Mouse (Mus musculus) liver, postnatal 0 days (tissue): ENCODE measurements around the gene 1700024P04Rik. TPM values are rescaled to one million over a fixed set of nuclear protein-coding genes. Genes with fewer than 3 reads are reported as not detected.

Experiments used
- ATAC-seq: fragments of 200-750 bp; cut with Nextera tagmentation; 2 replicates; pipeline ENCODE4 v1.8.0; 2017; ENCODE audit warnings: mild to moderate bottlenecking, moderate library complexity
- DNase-seq: peaks from one replicate; pipeline ENCODE4 v3.0.0-alpha.2; 2016
- H3K27ac ChIP-seq: fragments of 300-500 bp; sonication (generic); 2 replicates; pipeline ENCODE4 v1.5.1; 2014; ENCODE audit warnings: antibody characterized with exemption, moderate library complexity, mild to moderate bottlenecking, low read depth
- H3K27me3 ChIP-seq: fragments of 300-500 bp; sonication (generic); 2 replicates; pipeline ENCODE4 v1.6.1; 2014; ENCODE audit warnings: low read length, control low read depth, mixed read lengths; ENCODE audit not compliant: insufficient read depth
- H3K36me3 ChIP-seq: fragments of 300-500 bp; sonication (generic); replicated peaks from 2 replicates; pipeline ENCODE4 v1.6.1; 2014; ENCODE audit warnings: mild to moderate bottlenecking, control low read depth, low read length, moderate library complexity, mixed read lengths; ENCODE audit not compliant: insufficient read depth
- H3K4me1 ChIP-seq: fragments of 300-500 bp; sonication (generic); 2 replicates; pipeline ENCODE4 v1.6.1; 2014; ENCODE audit warnings: antibody characterized with exemption, mild to moderate bottlenecking, control low read depth; ENCODE audit not compliant: insufficient read depth
- H3K4me2 ChIP-seq: fragments of 300-500 bp; sonication (generic); 2 replicates; pipeline ENCODE4 v1.6.1; 2014; ENCODE audit warnings: low read depth, mild to moderate bottlenecking, low read length, moderate library complexity, mixed read lengths
- H3K4me3 ChIP-seq: fragments of 300-500 bp; sonication (generic); 2 replicates; pipeline ENCODE4 v1.5.1; 2014; ENCODE audit warnings: low read depth, low read length
- H3K9ac ChIP-seq: fragments of 300-500 bp; sonication (generic); replicated peaks from 2 replicates; pipeline ENCODE4 v1.6.1; 2014; ENCODE audit warnings: mild to moderate bottlenecking, moderate library complexity
- H3K9me3 ChIP-seq: fragments of 300-500 bp; sonication (generic); 2 replicates; pipeline ENCODE4 v1.6.1; 2016; ENCODE audit warnings: mild to moderate bottlenecking, control low read depth, low read length, mixed read lengths
- CTCF ChIP-seq: sonication (generic); IDR thresholded peaks from 2 replicates; pipeline ENCODE4 v1.5.1; 2016; ENCODE audit warnings: antibody characterized with exemption, low read depth
- EP300 ChIP-seq: IDR thresholded peaks from 2 replicates; pipeline ENCODE4 v1.6.1; 2016; ENCODE audit warnings: antibody characterized with exemption, low read depth, mild to moderate bottlenecking
- WGBS: fragments of 180-500 bp; shearing (Covaris S2); extraction: QIAGEN DNeasy Blood & Tissue Kit; methylation state at CpG from one replicate; pipeline ENCODE4 v1.1.7; 2014; ENCODE audit not compliant: insufficient replicate concordance; 5-methylcytosine and 5-hydroxymethylcytosine counted together
- polyA plus RNA-seq: library from polyadenylated mRNA; unstranded; fragments of >200 nt; fragmentation: Nextera tagmentation; extraction: Ambion mirVana; gene quantifications from 2 replicates; pipeline ENCODE4 v1.2.1, GENCODE M21; 2015

The 1700024P04Rik gene
- not detected in 2 replicates for polyA plus RNA-seq

DNA sequence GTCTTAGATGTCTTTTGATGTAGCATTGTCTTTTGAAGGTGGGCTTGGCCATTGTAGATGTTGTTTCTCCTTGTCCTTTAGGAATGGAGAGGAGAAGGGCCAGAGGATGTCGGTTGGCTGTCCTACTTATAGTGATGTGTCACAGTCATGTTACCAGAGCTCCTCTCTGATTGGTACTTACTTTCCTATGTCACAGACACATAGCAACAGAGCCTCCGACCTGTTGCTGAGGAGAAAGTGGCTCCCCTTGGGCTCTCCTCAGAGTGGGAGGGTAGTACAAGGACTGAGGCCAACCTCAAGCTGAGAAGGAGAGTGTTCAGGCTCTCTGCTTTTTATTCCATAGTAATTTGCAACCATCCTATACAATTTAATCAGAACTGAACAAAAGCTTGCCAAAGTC lies at the start of gene 1700024P04Rik:
TSS of gene 1700024P04Rik (minus strand) at position 101 of the 400 bp plus-strand sequence.
- H3K36me3 ChIP-seq: no peaks in the 10 kb centered on the region
- no peak within 1 kb of the TSS for H3K9ac ChIP-seq
- ATAC-seq (no peak), DNase-seq (no peak)
- no peaks in the 10 kb centered on the region for H3K27me3 ChIP-seq
- no peak within 1 kb of the TSS for H3K4me3 ChIP-seq
- H3K27ac ChIP-seq: no peak within 1 kb of the TSS
- no peak for TF ChIP-seq EP300
- no peak for TF ChIP-seq CTCF
- WGBS: 57% methylated on average over 2 of the region's 2 CpGs
- H3K4me1 ChIP-seq: no peaks in the 10 kb centered on the region
- H3K4me2 ChIP-seq: no peak within 1 kb of the TSS
- H3K9me3 ChIP-seq: no peaks in the 10 kb centered on the region

DNA sequence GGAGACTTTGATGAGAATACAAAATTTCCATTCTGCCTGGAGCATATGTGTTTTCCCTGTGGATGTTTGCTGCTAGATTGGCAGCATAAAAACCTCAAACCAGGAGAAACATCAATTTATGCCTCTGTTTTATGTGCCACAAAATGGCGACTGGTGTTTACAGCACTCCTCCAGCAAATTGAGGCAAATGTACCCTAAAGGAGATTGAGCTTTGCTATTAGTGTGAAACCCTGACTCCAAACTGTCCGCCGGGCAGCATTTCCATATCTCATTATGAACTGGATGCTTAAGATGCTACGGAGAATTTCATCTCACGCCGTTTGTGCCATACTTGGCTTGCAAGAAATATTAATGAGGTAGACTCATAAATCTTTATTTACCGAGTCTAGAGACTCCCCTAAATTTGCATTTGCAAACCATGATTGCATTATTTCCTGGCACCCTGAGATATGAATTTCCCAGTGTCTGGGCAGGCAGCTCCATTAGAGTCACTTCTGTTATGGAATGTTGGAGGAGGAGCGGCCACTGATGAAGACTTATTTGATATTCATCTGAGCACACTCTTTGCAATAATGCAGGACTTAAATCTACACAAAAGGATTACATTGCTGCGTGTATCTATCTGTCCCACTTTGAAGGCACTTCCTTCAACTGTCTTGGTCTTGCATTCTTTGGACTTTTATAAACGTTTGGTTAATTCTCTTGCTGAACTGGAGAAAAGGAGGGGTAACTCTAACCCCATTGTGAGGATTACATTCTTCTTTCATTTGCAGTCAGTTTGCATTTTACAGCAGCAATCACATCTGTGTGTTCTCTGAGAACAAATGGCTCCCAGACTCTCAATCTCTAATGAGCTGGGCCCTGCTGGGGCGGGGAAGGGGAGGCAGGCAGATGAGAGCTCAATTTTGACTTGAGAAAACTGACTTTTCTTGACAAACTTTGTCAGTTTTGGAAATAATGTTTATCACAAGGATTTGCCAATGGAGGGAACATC lies 47.2 kb upstream of the 1700024P04Rik start:
- ATAC-seq (no peak), DNase-seq (no peak)
- WGBS: 70% methylated on average over 11 of the region's 11 CpGs
- no peaks in the 10 kb centered on the region for H3K9me3 ChIP-seq
- H3K4me2 ChIP-seq: no peak overlapping the region
- no peaks in the 10 kb centered on the region for H3K36me3 ChIP-seq
- H3K27ac ChIP-seq: no peak overlapping the region
- H3K4me3 ChIP-seq: no peak overlapping the region
- TF ChIP-seq EP300 (no peak), CTCF (no peak)
- H3K9ac ChIP-seq: no peak overlapping the region
- peaks cover 5% of the 10 kb centered on the region; the same call in 1 of the 2 replicates for H3K4me1 ChIP-seq
- no peaks in the 10 kb centered on the region for H3K27me3 ChIP-seq

DNA sequence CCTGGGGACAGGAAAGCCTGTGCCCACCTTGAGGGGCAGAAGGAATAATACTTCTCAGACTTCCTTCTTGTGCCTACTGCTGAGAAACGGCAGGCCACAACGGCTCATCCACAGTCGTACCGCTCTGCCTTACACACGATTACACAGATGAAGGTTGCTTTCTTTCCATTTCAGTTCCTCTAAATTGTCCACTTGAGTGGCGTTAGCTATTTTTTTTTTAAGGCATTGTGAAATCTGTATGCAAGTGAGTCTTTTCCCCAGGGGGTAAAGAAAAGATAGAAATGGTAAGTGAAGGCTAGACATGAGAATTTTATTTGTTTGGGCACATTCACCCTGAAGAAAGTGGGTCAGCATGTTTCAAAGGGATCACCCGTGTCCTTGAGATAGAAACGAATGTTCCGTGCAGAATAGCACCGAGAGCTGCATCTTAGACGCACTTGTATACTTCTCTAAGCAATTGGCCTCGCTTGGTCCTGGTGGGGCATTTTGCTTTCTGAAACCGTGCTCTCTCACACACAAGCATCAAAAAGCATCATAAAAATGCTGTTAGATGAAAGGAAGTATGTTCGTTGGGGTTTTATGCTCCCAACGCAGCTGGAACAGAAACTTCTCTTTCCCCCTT lies 46.3 kb upstream of the 1700024P04Rik start:
- H3K36me3 ChIP-seq: no peaks in the 10 kb centered on the region
- TF ChIP-seq CTCF (no peak), EP300 (no peak)
- no peaks in the 10 kb centered on the region for H3K27me3 ChIP-seq
- 61% methylated on average over 15 of the region's 15 CpGs for WGBS
- no peak overlapping the region; the same call in 1 of the 2 replicates for H3K27ac ChIP-seq
- no peak for DNase-seq
- no peaks in the 10 kb centered on the region for H3K9me3 ChIP-seq
- H3K4me1 ChIP-seq: peaks cover 5% of the 10 kb centered on the region; the same call in 1 of the 2 replicates
- ATAC-seq: no peak
- 0 out of 2 replicates have a peak overlapping the region, but pooled peaks have one; percentile 9 for H3K4me2 ChIP-seq
- H3K9ac ChIP-seq: no peak overlapping the region
- no peak overlapping the region for H3K4me3 ChIP-seq

DNA sequence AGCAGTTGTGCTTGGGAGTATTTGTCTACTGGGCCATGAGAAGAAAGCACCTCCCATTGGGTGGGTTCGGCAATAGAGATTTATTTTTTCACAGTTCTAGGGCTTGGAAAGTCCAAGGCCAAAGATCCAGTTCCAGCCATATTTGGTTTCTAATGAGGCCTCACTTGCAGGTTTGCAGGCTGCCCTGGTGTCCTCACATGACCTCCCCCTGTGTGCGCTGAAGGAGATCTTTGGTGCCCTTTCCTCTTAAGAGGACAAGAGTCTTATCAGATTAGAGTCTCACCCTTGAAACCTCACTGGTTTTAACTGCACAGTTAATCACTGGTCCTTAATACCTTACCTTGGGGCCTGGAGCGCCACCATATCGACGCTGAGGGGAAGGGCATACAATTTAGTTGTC lies 40.9 kb upstream of the 1700024P04Rik start:
- Histone ChIP-seq H3K4me3 (no peak overlapping the region), H3K4me2 (no peak overlapping the region), H3K4me1 (peaks cover 10% of the 10 kb centered on the region), H3K27ac (no peak overlapping the region), H3K27me3 (no peaks in the 10 kb centered on the region), H3K9me3 (no peaks in the 10 kb centered on the region), H3K36me3 (no peaks in the 10 kb centered on the region), H3K9ac (no peak overlapping the region)
- DNase-seq (no peak), ATAC-seq (no peak)
- WGBS: 84% methylated on average over 5 of the region's 5 CpGs
- TF ChIP-seq CTCF (no peak), EP300 (no peak)

DNA sequence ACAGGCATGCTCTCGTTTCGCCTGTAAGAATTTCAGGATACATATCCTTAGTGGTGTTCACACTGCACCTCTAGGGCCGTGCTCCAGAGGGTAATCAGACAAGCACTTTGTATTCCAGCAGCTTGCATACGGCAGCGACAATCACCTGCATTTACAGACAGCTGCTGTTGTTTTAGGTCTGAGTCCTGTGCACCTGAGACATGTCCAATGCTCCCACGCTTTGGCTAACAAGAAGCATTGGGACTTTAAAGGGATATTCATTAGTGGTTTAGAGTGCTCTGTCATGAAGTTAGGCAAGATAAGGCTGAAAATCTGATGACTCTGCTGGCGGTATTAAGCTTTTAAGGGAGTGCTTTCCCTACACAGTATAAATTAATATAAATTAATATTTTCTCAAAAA lies 37.7 kb upstream of the 1700024P04Rik start:
- Histone ChIP-seq H3K27ac (no peak overlapping the region), H3K4me2 (no peak overlapping the region), H3K27me3 (no peaks in the 10 kb centered on the region), H3K36me3 (no peaks in the 10 kb centered on the region), H3K9ac (no peak overlapping the region), H3K9me3 (no peaks in the 10 kb centered on the region), H3K4me1 (peaks cover 18% of the 10 kb centered on the region), H3K4me3 (no peak overlapping the region)
- WGBS: 86% methylated on average over 7 of the region's 7 CpGs
- ATAC-seq: no peak
- no peak for DNase-seq
- TF ChIP-seq CTCF (no peak), EP300 (no peak)

DNA sequence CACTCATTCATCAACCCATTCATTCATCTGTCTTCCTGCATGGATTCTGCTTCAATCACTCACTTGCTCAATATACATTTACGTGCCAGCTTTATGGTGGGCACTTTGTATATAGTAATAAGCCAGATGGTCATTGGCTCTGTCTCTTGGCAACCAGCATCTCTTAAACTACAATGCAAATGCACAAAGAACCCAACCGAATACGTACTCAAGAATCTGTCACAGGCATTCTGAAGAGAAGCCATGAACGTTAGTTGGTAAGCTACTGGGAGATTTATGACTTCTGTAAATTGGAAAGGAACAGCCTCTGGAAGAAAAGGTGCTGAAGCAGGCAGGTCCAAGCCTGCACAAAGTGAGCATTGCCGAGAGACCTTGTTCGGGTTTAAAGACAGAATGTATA lies 36.8 kb upstream of the 1700024P04Rik start:
- peaks cover 20% of the 10 kb centered on the region for H3K4me1 ChIP-seq
- no peak overlapping the region for H3K9ac ChIP-seq
- WGBS: 79% methylated on average over 6 of the region's 6 CpGs
- no peaks in the 10 kb centered on the region for H3K9me3 ChIP-seq
- no peaks in the 10 kb centered on the region for H3K27me3 ChIP-seq
- TF ChIP-seq EP300 (no peak), CTCF (no peak)
- H3K4me3 ChIP-seq: no peak overlapping the region
- H3K36me3 ChIP-seq: no peaks in the 10 kb centered on the region
- ATAC-seq: no peak
- DNase-seq: no peak
- no peak overlapping the region for H3K4me2 ChIP-seq
- H3K27ac ChIP-seq: no peak overlapping the region
